Mouse (Mus musculus) kidney, postnatal 14 days (tissue): ENCODE data around the gene Rad9a.

Experiments used
- DNase-seq: peaks from one replicate; pipeline ENCODE4 v3.0.0; 2022; ENCODE audit warnings: mixed read lengths

Gene Rad9a

DNA sequence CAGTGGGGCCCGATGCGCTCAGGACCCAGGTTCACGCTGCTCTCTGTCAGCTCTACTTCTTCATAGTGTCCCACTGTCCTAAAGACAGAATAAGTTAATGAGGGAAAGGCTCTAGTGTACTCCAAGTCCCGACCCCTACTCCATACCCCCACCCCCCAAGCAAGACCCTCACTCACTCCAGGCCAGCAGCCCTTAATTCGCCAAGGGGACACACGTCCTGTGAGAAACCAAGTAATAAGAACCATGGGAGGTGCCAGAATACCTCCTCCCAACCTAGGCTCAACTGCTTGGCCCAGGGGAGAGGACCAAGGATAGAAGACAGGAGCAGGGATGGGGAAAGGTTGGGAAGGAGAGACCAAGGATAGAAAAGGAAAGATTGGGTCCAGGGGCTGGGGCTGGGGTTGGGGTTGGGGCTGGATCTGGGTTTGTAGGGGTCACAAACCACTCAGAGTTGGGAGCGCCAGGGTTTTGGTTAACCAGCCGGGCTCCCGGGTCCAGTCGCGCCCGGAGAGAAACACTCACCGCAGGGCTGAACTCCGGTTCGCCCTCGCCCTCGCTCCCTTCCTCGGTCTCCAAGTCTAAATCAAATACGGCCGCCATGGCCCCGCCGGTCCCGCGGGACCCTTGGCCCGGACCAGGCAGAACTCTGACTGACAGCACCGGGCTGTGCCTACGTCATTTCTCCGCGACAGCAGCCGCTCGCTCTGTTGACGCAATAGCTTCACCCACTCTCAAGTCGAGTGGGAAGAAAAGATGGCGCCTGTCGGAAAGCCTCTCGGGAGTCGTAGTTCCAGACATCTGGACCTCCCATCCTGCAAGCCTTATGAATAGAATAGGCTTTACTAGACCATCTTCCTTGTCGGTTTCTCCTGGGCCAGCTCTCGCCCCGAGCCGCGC, 38.6 kb downstream of the Rad9a start, which contains the start of gene Rps6kb2:
Rps6kb2 (minus strand) TSS at position 709 of the 897 bp plus-strand sequence.
- DNase-seq: peak; percentile 98

- DNase-seq: no peak
These were observed 42.4 kb downstream of the Rad9a start for GRCm38 (mm10) chr19:4159049-4159448.

DNA sequence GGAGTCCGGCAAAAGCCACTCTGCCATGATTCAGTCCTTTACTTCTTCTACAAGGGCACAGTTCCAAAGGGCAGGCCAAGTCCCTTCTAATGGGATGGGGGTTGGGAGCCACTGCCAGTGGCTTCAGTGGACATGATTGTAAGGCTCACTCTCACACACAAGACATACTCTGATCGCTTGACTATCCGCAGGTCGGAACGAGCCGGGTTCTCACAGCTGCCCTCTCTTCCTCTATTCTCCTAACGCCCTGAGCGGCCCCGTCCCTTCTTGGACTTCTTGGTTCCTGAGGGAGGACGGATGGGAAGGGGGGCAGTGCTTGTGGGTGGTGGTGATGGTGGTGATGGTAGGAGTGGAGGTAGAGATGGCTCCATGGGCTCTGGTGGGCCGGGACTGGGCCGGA, 44.7 kb downstream of the Rad9a start:
- DNase-seq: no peak

- no peak for DNase-seq
These were observed 45.3 kb downstream of the Rad9a start for GRCm38 (mm10) chr19:4156073-4156579.

- no peak for DNase-seq
These were observed 46.0 kb downstream of the Rad9a start for GRCm38 (mm10) chr19:4155223-4156072.

DNA sequence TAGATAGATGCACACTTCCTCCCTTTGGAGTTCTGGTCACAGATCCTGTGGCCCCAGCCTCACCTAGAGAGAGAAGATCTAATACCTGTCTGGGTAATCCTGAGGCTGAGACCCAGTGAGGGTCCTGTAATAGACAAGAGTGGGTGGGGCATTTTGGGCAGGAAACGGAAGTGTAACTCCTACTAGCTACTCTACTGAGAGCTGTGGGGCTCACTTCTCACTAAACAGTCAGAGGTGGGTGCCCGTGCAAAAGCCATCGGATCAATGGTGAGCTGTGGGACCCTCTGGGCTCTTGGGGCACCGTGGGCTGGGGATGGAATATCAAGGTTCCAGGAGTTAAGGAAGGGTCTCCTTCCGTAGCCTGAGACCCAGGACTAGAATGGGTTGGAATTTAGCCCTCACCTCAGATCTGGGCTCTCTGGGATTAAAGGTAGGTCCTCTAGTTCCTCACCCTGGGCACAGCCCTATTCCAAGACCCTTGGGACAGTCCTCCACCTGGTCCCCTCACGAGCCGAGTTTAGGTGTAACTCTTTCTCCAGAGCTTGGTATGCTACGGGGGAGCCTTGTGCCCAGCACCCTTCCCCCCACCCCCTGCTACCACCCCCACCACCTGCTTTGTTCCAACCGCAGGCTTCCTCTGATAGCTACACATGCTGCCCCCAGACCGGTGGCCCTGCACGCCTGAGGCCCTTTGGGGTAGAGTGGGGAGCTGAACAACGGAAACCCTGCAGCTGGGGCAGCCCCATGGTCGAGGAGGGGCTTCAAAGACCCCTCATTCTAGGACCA, 46.8 kb downstream of the Rad9a start:
- no peak for DNase-seq

DNA sequence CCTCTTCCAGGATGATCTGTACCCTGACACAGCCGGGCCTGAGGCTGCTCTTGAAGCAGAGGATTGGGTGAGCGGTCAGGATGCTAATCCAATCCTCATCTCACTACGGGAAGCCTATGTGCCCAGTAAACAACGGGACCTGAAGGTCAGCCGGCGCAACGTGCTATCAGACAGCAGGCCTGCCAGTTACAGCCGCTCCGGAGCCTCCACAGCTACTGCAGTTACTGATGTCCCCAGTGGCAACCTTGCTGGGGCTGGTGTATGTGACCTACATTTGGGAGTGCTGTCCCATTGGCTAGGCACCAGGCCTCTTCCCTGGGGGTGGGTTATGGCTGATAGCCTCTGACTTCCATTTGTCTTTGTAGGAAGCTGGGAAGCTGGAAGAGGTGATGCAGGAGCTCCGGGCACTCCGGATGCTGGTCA, 48.2 kb downstream of the Rad9a start, which contains the start of gene Ptprcap:
Ptprcap (plus strand) TSS at position 373 of the 423 bp plus-strand sequence.
- DNase-seq: no peak

DNA sequence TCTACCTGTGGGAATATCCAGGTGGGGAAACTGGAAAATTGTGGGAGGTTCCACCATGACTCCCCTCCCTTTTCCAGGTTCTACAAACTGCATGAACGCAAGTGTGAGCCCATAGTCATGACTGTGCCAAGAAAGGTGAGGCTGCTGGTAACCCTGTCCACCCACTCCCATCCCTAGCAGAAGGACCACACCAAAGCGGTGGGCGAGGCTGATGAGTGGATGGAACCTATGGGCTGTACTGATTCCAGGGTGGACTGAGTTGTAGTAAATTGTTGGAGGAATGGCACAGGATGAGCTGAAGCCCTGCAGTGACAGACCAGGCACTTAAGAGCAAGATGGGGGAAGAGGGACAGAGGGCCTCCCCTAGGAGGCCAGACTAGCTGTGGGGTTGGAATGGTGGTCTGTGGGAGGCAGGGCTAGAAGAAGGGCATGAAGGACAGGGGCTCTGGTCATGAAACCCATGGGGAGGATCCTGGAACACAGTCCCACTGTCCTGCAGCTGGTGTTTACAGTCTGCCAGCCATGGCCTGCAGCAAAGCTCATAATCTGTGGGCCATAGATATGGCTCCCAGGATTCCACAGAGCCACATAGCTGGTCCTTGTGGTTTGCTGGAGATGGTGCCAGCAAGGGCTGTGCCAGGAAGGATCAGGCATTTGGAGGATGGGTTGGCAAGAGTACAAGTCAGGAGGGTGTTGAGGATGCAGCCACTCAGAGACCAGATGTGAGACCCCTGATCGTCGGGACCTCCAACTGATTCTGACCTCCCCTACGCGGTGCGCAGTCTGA, 48.8 kb downstream of the Rad9a start:
- no peak for DNase-seq

DNA sequence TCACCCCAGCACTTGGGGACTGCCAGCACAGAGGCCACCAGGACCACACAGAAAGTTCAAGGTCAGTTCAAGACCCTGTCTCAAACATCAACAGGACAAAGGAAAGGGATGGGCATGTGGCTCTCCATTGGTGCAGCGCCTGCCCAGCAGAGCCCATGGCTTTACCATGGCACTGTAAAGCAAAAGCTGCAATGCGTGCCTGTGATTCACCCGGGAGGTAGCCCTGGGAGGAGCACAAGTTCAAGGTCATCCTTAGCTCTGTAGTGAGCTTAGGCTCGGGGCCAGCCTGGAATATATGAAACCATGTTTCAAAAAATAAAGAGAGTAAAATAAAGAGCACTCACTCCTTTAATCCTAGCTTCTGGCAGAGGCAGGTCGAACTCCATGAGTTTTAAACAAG, 49.6 kb downstream of the Rad9a start:
- no peak for DNase-seq

- DNase-seq: no peak
These were observed 50.0 kb downstream of the Rad9a start for GRCm38 (mm10) chr19:4151488-4151860.

DNA sequence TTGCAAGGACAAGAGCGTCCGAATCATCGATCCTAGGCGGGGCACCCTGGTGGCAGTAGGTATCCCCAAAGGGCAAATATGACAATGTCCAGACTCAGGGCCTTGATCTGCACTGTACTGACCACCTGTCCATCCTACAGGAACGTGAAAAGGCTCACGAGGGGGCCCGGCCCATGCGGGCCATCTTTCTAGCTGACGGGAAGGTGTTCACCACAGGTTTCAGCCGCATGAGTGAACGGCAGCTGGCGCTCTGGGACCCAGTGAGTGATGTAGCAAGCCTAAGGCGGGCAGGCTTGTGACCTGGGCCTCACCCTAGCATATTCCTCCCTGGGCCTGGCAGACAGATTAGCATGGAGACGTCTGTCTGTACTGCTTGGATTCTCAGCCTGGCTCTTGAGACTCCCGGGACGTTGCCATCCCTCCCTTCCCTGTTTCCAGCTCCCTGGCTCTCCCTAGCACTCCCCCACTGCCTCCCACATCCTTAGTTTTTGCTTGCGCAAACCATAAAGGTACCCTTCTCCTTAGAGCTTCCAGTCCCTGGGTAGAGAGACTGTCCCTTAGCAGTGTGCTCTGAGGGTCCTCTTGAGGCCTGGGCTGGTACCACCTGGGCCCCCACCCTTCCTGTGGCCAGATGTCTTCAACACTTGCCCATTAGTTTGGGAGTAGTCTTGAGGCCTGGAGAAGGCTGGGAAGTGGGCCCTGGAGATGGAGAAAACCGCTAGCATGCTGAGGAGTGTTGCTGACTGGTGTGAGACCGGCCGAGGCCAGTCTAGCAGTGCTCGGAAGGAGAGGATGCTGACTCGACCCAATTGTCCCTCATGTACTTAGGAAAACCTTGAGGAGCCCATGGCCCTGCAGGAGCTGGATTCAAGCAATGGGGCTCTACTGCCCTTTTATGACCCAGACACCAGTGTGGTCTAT, 50.6 kb downstream of the Rad9a start:
- no peak for DNase-seq

DNA sequence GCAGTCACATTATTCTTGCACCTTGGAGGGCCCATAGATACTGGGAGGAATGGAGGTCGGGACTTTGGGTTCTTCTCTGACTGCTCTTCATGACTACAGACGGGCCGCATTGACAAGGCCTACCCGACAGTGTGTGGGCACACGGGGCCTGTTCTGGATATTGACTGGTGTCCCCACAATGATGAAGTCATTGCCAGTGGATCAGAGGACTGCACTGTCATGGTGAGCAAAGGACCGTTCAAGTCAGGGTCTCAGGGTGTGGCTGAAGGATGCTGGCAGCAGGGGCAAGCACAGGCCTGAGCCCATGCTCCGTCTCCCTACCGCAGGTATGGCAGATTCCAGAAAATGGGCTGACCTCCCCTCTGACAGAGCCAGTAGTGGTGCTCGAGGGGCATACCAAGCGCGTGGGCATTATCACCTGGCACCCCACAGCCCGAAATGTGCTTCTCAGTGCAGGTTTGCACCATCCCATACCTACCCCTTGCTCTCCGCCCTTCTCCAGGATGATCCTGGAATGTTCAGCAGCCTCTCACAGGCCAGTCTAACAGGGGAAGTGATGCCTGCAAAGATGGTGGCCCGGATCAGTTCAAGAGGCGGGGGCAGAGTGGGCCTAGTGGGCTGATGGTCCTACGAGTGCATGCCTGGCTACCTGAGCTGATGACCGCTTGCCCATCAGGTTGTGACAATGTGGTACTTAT, 51.5 kb downstream of the Rad9a start:
- no peak for DNase-seq

DNA sequence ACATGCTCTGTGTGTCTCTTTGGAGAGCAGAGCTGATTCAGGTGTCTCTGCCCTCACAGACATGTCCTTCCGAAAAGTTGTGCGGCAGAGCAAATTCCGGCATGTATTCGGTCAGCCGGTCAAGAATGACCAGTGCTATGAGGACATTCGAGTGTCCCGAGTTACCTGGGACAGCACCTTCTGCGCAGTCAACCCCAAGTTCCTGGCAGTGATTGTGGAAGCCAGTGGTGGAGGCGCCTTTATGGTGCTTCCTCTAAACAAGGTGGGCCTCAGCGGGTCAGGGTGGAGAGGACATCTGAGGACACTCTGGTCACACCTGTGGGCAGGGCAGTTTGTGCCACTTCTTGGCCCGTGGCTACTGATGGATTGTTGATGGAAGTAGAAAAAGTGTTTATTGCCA, 52.2 kb downstream of the Rad9a start:
- no peak for DNase-seq

GRCm38 (mm10) chr19:4148819-4149218, 52.6 kb downstream of the Rad9a start:
- DNase-seq: no peak

GRCm38 (mm10) chr19:4148491-4148806, 53.0 kb downstream of the Rad9a start, which contains the start of gene Coro1b:
TSS of gene Coro1b (plus strand) at chr19:4148619.
- DNase-seq: peak; percentile 99

- no peak for DNase-seq
These were observed 53.5 kb downstream of the Rad9a start for GRCm38 (mm10) chr19:4147782-4148490.

DNA sequence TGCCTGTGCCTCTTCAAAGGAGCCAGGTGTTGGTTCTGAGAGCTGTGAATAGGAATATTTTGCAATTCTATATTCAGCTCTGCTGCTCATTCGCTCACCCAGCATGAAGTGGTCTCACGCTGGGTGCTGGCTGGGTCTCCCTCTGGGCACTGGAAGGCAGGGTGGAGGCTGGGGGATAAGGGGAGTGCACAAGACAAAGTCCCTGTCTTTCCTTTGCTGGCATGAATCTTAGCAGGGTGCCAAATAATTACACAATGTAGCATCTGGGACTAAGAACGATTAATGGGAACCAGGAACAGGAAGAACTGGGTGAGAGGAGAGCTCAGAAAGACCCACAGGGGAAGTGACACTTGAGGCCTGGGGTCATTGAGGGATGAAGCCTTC, 54.4 kb downstream of the Rad9a start:
- no peak for DNase-seq

DNA sequence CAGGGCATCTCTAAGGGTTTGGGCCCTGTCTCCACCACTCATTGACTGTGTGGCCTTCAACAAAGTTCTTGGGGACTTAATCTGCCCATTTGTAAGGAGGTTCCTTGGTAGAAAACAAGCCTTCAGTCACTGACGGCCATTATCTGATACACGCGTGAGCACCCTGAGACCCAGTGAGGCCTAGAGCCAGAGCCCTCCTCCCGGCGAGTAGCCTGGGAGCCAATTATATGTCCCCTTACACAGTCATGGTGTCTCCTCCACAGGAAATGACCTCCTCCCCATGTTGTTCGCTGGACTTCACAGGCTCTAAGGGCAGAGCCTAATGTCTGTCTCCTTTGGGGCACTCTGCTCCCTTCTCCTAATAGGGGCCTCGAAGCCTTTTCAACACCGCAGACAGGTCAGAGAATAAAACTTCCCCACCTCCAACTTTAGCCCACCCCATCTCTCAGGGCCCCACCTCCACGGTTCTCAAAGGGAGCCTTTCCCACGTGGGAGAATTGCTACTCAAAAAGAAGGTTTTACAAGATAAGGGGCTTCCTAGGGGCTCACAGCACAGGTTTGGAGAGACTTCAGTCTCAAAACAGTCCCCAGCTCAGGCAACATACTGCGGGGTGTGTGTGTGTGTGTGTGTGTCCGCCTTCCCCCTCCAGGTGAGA, 55.0 kb downstream of the Rad9a start:
- no peak for DNase-seq

GRCm38 (mm10) chr19:4145936-4146335, 55.5 kb downstream of the Rad9a start:
- DNase-seq: no peak
